Mouse (Mus musculus) c-Kit-positive CD71-positive TER-119-positive erythroid progenitor cells, embryonic 14.5 days (primary cell): ENCODE data around the gene Tmem259.

Experiments
- DNase-seq: peaks from one replicate; pipeline ENCODE4 v3.0.0-alpha.2; 2013; ENCODE audit warnings: low spot score

The Tmem259 gene

GRCm38 (mm10) chr10:79984195-79984816 is at the start of gene Tmem259:
Gene Tmem259 (minus strand): TSS chr10:79984330.
- DNase-seq, result peak; percentile 86

GRCm38 (mm10) chr10:80032799-80033480 is 48.8 kb upstream of the Tmem259 start:
- no peak for DNase-seq

GRCm38 (mm10) chr10:80030736-80031135 is 46.6 kb upstream of the Tmem259 start:
- DNase-seq, result no peak

- DNase-seq, result no peak
Measured at GRCm38 (mm10) chr10:80030191-80030590, 46.1 kb upstream of the Tmem259 start.

GRCm38 (mm10) chr10:80028521-80028846 is 44.4 kb upstream of the Tmem259 start:
- no peak for DNase-seq

- DNase-seq, result no peak
Measured at GRCm38 (mm10) chr10:80027681-80028520, 43.8 kb upstream of the Tmem259 start.

GRCm38 (mm10) chr10:80025889-80026288 is 41.8 kb upstream of the Tmem259 start:
- DNase-seq, result no peak

- DNase-seq, result no peak
Measured at GRCm38 (mm10) chr10:80025463-80025862, 41.3 kb upstream of the Tmem259 start.

GRCm38 (mm10) chr10:80025044-80025347 is 40.9 kb upstream of the Tmem259 start:
- DNase-seq, result no peak

GRCm38 (mm10) chr10:80024229-80025043 is 40.3 kb upstream of the Tmem259 start:
- no peak for DNase-seq

GRCm38 (mm10) chr10:80023758-80024157 is 39.6 kb upstream of the Tmem259 start:
- no peak for DNase-seq

- DNase-seq, result no peak
Measured at GRCm38 (mm10) chr10:80022806-80023205, 38.7 kb upstream of the Tmem259 start.

GRCm38 (mm10) chr10:80022164-80022563 is 38.0 kb upstream of the Tmem259 start:
- DNase-seq, result no peak

- no peak for DNase-seq
Measured at GRCm38 (mm10) chr10:80021320-80021641, 37.2 kb upstream of the Tmem259 start.

GRCm38 (mm10) chr10:80020603-80021319 is 36.6 kb upstream of the Tmem259 start:
- DNase-seq, result no peak

- DNase-seq, result no peak
Measured at GRCm38 (mm10) chr10:80020191-80020590, 36.1 kb upstream of the Tmem259 start.

GRCm38 (mm10) chr10:80019471-80020131 is 35.5 kb upstream of the Tmem259 start:
- no peak for DNase-seq

GRCm38 (mm10) chr10:80018739-80019297 is 34.7 kb upstream of the Tmem259 start:
- DNase-seq, result no peak

- DNase-seq, result no peak
Measured at GRCm38 (mm10) chr10:80017771-80018170, 33.6 kb upstream of the Tmem259 start.

GRCm38 (mm10) chr10:80017361-80017760 is 33.2 kb upstream of the Tmem259 start:
- DNase-seq, result no peak

- DNase-seq, result no peak
Measured at GRCm38 (mm10) chr10:80016931-80017330, 32.8 kb upstream of the Tmem259 start.
